Mouse (Mus musculus): ENCODE results near the gene Sptbn4. TPM values are rescaled to one million over a fixed set of nuclear protein-coding genes. Genes with fewer than 3 reads are reported as not detected.

Sptbn4 gene
- total RNA-seq, 2 experiments from 2014 or later, result 128 to 132 TPM

DNA sequence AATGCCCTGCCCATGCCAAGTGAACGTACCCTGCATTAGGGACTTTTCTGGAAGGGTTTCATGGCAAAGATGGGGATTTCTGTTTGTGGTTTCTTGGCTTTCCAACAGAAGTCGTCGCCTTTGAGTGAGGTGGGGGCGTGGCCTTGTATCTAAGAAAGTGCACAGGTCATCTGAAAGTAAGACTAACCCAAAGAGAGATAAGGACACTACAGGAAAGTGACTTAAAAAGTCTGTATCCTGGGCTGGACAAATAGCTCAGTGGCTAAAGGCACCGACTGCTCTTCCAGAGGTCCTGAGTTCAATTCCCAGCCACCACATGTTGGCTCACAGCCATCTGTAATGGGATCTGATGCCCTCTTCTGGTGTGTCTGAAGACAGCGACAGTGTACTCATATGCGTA is 31.1 kb upstream of the Sptbn4 start:
- intact Hi-C loops (cut with DNase I), result no loop called here
- DNase-seq (ENCODE audit: low spot score in 2 of 2), result no peak

DNA sequence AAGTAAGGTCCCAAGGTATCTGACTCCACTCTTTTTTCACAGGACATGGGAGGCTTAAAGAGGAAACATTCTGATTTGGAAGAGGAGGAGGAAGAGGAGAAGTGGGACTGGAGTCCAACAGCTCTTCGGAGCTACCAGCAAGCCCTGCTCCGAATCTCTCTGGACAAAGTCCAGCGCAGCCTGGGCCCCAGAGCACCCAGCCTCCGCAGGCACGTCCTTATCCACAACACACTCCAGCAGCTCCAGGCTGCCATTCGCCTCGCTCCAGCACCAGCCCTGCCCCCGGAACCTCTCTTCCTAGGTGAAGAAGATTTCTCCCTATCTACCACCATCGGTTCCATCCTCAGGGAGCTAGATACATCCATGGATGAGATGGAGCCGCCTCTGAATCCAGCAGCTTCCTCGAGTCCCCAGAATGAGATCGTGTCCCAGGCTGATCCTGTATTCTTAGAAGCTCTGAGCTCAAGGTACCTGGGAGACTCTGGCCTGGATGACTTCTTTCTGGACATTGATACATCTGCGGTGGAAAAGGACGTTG is 28.7 kb upstream of the Sptbn4 start:
- intact Hi-C loops (cut with DNase I), result no loop called here
- DNase-seq (ENCODE audit: low spot score in 2 of 2), result no peak

DNA sequence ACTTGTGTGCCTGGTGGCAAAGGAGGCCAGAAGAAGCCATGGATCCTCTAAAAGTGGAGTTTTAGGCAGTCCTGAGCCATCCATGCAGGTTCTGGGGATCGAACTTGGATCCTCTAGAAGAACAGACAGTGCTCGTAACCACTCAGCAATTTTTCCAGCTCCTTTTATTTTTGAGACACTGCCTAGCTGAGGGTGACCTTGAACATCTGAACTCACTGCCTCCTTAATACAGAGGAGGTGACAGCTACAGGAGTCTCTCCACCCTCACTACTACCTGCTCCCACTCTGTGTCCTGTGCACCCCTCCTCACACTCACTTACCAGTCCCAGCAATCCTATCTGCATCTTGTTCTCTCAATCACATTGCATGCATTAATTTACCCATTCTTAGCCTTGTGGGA is 28.1 kb upstream of the Sptbn4 start:
- intact Hi-C loops (cut with DNase I), result no loop called here
- no peak for DNase-seq (ENCODE audit: low spot score in 2 of 2)

DNA sequence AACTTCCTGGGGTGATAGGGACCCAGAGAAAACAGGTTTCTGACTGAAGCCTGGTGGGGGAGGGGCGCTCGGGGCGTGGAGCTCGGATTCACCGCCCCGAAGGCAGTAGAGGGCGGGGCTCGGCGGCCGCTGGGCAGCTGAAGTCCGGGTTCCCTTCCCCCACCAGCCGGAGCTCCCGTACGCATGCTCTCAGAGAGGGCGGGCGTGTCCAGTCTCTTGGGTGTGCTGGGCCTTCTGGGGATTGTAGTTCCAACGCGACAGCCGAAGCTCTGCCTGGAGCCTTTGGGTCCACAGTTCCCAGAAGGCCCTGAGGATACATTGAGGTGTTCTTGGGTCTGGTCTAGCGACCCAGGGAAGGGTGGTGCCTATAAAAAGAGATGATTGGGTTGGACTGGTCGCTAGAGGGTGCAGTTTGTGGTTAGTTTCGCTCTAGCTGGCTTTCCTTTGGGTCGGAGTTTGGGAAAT is 27.0 kb upstream of the Sptbn4 start:
- DNase-seq (ENCODE audit: low spot score in 2 of 2), result peak; percentile 96 to 97
- intact Hi-C loops (cut with DNase I), result no loop called here

DNA sequence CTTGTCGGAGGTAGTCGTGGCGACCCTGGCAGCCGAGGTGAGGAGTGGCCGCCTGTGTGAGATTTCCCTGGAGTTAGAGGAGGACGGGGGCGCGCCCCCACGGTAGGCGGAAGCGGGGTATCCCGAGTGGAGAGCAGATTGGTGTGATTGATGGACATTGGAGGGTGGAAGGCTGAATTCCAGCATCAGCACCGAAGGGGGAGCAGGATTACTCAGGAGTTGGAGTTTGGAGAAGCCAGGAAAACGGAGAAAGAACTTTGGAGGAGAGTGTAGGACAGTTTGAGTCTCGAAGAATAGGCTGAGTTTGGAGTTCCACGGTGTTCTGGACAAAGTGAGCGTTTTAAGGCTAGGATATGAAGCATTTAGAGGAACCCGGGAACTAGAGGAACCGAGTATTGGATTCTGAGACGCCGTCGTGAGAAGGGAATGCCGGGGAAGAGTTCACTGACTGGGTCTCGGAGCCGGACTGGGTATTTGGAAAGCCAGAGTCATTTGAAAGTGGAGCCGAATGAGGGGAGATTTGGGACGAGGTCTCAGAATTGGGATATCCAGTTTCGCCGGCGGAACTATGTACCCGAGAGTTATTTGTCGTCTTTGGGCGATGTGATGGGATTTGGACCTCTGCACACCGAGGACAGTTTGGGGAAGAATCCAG is 26.5 kb upstream of the Sptbn4 start:
- peak in 1 of 2 experiments; percentile 8 for DNase-seq (ENCODE audit: low spot score in 2 of 2)
- intact Hi-C loops (cut with DNase I), result loop anchor here (2.0 kb wide), 1 partner anchor 25 kb away; no protein-coding TSS in a partner anchor

DNA sequence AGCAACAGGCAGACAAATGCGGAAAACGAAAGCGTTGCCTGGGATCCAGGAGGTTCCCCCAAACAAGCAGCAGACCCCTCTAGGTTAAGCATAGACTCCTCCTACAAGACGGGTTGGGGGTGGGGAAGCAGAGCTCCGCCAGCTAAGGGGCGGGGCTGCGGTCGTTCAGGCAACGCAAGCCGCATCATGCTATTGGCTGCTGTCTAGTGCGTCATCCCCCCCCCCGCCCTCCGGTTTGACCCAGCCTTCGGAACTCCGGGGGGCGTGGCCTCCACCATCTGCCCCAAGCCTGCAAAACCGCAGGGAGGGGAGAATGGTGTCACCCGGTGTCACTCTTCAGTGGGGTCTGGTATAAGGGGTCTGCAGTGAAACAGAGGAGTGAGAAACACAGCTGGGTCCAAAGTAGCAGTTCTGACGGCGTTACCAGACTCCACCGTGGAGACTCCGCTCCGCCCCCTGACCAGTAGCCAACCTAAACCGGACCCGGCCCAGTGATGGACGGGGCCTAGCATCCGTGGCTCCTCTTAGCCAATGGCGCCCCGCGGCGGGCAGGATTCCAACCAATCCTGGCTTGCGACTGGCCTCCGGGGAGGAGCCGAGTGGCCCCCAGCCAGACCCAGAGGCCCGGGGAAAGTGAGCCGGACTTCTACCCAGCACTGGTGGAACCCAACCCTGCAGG is 25.8 kb upstream of the Sptbn4 start, which contains the start of gene Sertad3:
Gene Sertad3, plus strand, starts transcription at position 613 of the 679 bp plus-strand sequence.
- peak; percentile 98 for DNase-seq (ENCODE audit: low spot score in 2 of 2)

DNA sequence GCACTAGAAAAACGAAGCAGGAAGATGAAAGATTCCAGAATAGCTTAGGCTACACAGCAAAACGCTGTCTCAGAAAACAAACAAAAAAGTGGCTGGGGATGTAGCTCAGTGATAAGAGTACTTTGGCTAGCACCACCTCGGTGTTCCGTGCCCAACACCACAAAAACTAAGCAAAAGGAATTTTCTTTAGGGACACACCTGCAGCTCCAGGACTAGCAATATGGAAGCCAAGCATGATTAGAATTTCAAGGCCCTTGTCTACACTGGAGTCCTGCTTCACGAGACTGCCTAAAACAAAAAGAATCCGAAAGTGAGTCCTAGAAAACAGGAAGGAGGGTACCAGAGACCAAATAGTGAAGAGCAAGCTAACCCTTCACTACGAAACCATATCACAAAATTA is 25.1 kb upstream of the Sptbn4 start:
- no peak for DNase-seq (ENCODE audit: low spot score in 2 of 2)
- intact Hi-C loops (cut with DNase I), result loop anchor here (2.0 kb wide), 1 partner anchor 24 kb away; no protein-coding TSS in a partner anchor

More for the DNA sequence above, 25.8 kb upstream of the Sptbn4 start, which contains the start of gene Sertad3:
- intact Hi-C loops (cut with DNase I), result loop anchor here (2.0 kb wide), 1 partner anchor 24 kb away; no protein-coding TSS in a partner anchor

DNA sequence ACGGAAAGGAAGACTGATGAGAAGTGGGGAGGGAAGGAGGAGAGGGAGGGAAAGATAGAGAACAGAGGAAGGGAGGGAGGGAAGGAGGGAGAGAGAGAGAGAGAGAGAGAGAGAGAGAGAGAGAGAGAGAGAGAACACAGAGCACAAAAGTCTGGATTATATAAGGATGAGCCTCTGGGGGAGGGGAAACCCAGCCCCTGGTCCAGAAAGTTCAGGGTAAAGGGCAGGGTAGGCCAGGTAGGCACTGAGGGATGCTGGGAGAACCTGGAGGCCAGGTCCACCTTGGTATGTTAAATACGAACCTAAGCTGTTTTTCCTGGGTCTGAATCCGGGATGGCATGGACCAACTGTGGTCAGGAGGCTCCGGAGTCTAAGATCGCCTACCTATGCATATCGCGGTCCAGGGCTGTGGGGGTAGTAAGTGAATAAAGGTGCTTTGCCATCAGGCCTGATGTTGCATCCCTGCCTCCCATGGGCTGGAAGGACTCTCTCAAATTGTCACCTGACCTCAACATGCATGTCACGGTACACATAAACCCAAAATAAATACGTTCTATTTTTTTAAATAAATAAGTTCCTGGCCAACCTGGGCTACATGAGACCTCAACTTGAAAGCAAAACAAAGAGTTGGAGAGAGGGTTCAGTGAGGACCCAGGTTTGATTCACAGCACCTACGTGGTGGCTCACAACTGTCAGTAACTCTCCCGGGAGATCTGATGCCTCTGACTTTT is 24.1 kb upstream of the Sptbn4 start:
- intact Hi-C loops (cut with DNase I), result loop anchor here (2.0 kb wide), 1 partner anchor 23 kb away; no protein-coding TSS in a partner anchor

DNA sequence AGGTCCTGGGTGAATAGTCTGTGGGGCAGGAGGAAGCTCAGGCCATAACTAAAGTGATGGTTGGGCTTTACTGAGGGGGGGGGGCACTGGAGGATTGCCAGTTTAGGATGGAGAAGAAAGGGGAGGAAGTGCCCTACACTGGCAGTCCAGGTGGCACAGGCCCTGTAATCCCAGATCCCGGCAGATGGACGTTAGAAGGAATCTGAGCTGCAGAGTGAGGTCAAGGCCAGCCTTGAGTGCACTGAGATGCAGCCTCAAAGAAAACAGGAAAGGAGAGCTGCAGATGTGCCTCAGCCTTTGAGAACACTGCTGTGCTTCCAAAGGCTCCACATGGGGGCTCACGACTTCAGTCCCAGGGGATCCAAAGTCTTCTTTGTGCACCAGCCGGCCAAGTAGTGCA is 20.2 kb upstream of the Sptbn4 start:
- intact Hi-C loops (cut with DNase I), result no loop called here

More for the DNA sequence above, 24.1 kb upstream of the Sptbn4 start:
- DNase-seq (ENCODE audit: low spot score in 2 of 2), result no peak

DNA sequence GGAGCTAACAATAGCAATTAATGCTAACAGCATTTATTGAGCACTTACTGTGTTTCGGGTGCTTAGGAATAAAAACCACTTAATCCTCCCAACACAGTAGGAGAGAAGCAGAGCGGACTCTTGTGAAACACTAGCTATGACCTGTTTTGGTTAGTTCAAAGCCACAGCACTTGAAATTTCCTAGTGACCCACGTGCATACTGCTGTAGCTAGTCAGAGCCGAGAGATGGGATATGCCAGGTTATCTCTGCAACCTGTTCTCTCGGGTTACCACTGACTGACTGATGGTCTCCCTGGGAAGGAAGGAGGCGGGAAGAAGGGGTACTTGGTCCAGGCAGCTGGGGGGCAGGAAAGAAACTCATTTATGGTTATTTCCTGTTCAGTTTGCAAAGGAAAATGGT is 13.0 kb upstream of the Sptbn4 start:
- intact Hi-C loops (cut with DNase I), result no loop called here
- no peak for DNase-seq (ENCODE audit: low spot score in 2 of 2)

More for the DNA sequence above, 20.2 kb upstream of the Sptbn4 start:
- DNase-seq (ENCODE audit: low spot score in 2 of 2), result no peak

DNA sequence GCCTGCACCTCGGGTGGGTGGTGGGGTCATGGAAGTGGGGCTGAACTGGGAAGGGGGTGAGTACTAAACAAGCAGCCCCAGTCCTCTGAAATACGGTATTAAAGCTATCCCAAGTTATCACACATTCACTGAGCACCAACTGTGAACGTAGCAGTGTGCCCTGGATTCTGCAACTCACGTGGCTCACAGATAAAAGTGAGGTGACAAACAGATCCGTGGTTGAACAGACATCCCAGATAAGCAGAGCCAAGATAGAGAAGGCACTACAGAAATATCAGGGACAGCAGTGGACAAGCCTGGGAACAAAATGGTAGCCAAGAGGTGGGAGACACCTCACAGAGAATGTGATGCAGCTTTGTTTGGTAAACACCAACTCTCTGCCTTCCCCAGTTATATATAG is 12.2 kb upstream of the Sptbn4 start:
- intact Hi-C loops (cut with DNase I), result no loop called here
- no peak for DNase-seq (ENCODE audit: low spot score in 2 of 2)

DNA sequence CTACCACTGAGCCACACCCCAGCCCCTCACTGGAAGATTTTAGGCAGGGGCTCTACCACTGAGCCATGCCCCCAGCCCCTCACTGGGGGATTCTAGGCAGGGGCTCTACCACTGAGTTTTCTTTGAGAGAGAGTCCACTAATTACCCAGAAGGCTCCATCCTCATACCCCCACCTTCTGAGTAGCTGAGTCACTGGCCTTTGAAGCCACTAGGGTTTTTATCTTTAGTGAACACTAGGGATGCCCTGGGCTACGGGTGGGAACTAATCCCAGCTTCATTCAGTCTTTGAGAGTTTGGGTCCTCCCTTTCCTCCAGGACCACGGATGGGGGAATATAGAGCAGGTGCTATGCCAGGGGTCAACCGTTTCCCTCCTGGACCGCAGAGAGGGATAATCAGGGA is 11.1 kb upstream of the Sptbn4 start:
- no peak for DNase-seq (ENCODE audit: low spot score in 2 of 2)
- intact Hi-C loops (cut with DNase I), result no loop called here

DNA sequence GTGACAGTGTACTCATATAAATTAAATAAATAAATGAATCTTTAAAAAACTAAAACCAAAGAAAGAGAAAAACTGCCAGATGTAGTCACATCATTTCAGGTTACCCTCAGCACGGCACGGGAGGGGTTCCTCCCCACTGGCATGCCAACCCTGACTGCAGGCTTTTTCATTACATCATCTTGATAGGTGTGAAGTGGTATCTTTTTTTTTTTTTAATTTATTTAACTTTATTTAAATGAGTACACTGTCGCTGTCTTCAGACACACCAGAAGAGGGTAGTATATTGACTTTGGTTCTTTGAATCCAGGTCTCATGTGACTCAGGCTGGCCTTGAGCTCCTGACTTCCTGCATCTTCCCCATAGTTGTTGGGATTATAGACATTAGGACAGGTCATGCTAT is 7.8 kb upstream of the Sptbn4 start:
- intact Hi-C loops (cut with DNase I), result no loop called here
- DNase-seq (ENCODE audit: low spot score in 2 of 2), result no peak

DNA sequence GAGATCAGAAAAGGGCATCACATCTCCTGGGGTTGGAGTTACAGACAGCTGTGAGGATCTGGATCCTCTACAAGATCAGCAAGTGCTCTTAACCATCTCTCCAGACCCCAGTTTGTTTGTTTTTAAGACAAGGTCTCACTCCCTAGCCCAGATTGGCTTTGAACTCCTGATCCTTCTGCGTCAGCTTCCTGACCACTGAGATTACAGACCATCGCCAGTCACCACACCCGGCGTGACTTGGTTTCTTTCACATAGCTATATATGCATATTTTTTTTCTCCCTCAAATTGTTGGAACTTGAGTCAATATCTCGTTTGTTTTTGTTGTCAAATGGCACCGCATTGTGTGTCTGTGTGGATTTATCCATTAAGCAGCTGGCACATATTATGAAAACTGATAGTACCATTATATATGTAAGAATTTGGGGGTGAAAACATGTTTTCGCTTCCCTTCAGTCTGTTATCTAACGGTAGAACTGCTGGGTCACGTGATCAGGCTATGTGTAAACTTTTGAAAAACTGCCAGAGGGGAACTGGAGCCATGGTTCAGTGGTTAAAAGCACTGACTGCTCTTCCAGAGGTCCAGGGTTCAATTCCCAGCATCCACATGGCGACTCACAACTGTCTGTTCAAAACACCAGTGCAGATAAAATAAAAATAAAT is 7.1 kb upstream of the Sptbn4 start:
- intact Hi-C loops (cut with DNase I), result no loop called here
- no peak for DNase-seq (ENCODE audit: low spot score in 2 of 2)

DNA sequence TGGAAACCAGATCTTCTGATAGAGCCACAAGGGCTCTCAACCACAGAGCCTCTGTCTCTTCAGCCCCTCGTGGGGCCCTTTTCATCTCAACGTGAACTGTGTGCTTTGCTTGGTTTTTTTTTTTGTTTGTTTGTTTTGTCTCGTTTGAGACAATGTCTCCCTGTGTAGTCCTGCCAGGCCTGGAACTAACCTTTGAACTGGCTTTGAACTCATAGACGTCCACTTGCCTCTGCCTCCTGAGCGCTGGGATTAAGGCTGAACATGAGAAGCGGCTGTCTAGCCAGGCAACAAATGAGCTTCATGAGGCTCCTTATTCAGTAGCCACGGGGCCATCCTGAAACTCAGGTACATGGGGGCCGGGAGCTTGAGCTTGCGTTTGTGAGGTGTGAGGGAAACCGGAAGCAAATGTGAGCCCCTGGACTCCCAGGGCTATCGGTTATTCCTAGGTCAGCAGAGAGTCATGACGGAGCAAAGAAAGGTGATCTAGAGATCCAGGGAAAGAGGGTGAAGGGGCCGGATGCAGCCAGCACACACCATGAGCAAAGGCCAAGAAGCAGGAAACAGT is 4.8 kb upstream of the Sptbn4 start:
- DNase-seq (ENCODE audit: low spot score in 2 of 2), result no peak
- intact Hi-C loops (cut with DNase I), result no loop called here

DNA sequence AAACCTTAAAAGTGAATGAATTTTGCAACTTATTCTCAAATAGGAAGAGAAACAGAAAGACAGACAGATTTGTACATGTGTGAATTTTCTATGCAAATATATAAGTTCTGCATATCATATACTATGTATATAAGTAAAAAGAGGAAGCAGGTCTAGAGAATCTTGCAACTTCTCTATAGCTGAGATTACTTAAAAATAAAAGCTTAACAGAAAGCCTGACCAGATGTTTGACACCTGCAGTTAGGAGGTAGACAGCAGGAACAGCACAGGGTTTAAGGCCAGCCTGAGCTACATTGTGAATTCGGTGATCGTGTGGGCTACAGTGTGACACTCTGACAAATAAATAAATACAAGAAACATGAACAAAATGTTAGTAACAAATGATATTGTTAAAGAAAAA is 3.9 kb upstream of the Sptbn4 start:
- intact Hi-C loops (cut with DNase I), result no loop called here
- DNase-seq (ENCODE audit: low spot score in 2 of 2), result no peak

DNA sequence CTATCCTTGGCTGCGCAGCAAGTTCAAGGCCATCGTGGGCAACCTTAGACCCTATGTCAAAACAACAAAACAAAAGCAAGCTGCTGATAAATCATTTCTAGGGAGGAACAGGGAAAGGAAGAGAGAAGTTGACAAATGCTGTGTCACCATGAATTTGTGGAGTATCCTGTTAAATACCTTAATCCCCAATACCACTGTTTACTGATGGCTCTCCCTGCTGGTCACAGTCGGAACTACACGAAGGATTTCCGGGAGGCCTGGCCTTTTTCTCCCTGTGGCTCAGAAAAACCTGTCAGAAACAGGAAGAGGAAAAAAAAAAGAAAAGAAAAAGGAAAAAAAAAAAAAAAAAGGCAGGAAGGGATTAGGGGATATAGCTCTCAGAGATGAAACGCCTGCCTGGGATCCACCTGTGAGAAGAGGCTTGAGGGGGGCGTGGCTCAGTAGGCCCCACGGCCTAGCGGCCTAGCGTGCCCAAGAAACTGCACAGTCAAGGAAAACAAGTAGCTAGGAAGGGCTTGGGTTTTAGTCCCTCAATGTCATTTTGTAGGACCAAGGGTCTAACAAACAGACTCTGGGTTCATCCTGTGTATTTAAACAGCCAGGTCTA is 1.9 kb upstream of the Sptbn4 start:
- intact Hi-C loops (cut with DNase I), result loop anchor here (2.0 to 10.0 kb wide), 3 partner anchors 23 to 235 kb away; partner anchors contain the start of genes Sertad3 and Zfp607b
- DNase-seq (ENCODE audit: low spot score in 2 of 2), result peak; percentile 61 to 69

DNA sequence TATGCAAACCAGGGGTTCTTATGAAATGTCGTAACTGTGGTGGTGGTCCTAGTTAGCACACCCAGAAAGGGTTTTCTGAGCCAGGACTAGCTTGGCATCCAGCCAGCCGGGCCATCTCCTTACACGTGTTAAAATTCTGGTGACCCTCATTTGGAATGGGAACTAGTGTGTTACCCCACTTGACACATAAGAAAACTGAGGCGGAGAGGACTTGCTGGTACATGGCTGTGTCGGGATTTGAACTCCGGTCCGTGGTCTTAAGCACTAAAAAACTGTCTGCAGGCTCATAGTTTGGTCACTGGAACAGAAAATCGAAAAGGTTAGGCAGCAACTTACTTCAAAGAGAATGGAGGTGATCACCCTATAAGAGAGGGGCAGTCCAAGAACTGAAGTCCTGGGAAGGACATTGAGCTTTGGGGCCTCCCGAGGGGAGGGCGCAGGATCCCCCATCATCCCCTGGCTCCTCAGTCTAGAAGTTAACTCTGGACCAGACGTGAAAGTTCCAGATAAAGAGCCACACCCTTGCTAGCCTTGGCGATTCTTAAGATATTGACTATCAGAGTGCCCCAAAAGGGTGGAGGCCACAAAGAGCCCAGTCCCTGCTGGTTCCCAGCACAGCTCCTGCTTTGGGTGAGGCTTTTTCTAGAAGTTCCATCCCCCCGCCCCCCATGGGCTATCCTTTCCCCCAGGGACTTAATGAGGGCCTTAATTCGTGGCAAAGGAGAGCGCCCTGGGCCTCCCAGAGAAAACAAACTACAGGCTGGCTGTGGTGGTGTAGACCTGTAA is 1.1 kb upstream of the Sptbn4 start:
- DNase-seq (ENCODE audit: low spot score in 2 of 2), result peak; percentile 40 to 42
- intact Hi-C loops (cut with DNase I), result loop anchor here (2.0 to 10.0 kb wide), 3 partner anchors 24 to 236 kb away; partner anchors contain the start of genes Sertad3 and Zfp607b
